Mouse (Mus musculus) splenic B cell, adult 2 months (primary cell): ENCODE data around the gene Hs3st2.

Experiments
- DNase-seq: peaks from one replicate; pipeline ENCODE4 v3.0.0-alpha.2; 2011; ENCODE audit warnings: low read depth, low spot score
- H3K27me3 ChIP-seq: 2 replicates; pipeline ENCODE4 v1.6.1; 2012; ENCODE audit warnings: mild to moderate bottlenecking, low read length, moderate library complexity, mixed read lengths; ENCODE audit not compliant: control insufficient read depth, poor library complexity, insufficient read depth, severe bottlenecking
- H3K36me3 ChIP-seq: 2 replicates; pipeline ENCODE4 v1.6.1; 2012; ENCODE audit warnings: mild to moderate bottlenecking, low read length, moderate library complexity, mixed read lengths; ENCODE audit not compliant: control insufficient read depth, poor library complexity, insufficient read depth, severe bottlenecking

Gene Hs3st2

DNA sequence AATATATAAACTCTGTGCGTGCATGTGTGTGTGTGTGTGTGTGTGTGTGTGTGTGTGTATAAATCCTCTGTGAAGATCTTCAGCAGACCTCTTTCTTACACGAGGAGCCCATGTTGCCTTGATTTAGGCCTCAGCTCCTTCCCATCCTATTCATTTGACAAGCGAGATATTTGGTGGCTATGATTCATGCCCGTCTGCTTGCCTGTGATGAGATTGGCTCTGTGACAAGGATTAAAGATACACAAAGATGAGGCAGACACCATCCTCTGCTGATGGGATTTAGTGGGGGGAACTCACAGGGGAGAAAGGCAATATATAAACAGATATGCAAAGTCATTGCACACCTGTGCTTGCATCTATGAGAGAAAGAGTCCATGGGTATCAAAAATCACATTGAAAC lies 92.9 kb downstream of the Hs3st2 start:
- no peak for DNase-seq
- Histone ChIP-seq H3K27me3 (no peaks in the 10 kb centered on the region), H3K36me3 (no peaks in the 10 kb centered on the region)

DNA sequence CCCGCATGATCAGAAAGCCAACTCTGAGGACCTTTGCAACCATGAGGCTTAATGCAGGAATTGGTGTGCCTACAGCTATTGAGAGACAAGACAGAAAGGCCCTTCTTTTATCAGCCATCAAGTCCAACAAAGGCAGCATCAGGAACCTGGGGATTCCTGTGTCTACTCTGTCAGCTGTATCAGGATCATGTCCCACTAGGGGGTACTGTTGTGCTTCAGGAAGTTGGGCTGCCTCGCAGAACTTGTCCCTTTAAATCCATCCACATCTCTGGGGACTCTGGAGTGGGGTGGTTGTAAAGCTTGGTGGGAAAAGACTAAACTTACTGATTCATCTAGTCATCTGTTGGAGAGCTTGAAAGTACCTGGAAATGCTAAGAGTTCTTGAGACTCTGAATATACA lies 93.6 kb downstream of the Hs3st2 start:
- no peaks in the 10 kb centered on the region for H3K27me3 ChIP-seq
- H3K36me3 ChIP-seq = no peaks in the 10 kb centered on the region
- peak; percentile 28 for DNase-seq

DNA sequence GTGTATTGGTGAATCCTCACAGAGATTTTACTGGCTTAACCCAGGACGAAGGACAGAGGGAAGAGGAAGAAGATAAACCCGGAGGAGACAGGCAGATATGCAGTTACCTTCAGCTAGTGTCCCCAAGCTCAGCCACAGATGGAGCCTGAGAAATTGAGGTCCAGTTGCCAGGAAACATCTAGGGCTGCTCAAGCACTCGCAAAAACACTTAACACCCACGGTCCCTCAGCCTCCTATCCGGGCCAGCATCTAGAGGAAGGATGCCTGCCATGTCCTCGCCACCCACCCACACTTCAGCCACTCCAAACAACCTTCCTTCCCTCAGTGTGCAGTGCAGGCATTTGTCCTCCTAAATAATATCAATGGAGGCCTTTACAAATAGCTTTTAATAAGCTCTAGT lies 95.6 kb downstream of the Hs3st2 start:
- Histone ChIP-seq H3K36me3 (no peaks in the 10 kb centered on the region), H3K27me3 (no peaks in the 10 kb centered on the region)
- no peak for DNase-seq

DNA sequence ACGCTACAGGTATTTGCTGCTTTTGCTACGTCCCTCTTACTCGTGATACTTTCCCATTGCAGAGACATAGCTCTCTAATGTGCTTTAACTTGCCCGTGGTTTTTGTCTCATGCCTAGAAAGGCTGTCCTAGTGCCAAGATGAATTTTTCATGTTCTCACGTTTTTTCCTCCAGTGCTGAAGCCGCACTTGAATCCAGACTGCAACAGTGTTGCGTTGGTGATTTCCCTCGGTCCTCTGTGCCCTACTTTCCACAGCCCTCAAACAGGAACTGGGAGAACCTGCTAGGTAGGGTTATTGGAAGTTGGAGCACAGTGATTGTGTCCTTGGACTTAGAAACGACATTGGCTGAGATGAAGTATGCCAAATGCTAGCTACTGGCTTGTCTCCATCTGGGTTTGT lies 97.7 kb downstream of the Hs3st2 start:
- Histone ChIP-seq H3K27me3 (no peaks in the 10 kb centered on the region), H3K36me3 (no peaks in the 10 kb centered on the region)
- DNase-seq = no peak

DNA sequence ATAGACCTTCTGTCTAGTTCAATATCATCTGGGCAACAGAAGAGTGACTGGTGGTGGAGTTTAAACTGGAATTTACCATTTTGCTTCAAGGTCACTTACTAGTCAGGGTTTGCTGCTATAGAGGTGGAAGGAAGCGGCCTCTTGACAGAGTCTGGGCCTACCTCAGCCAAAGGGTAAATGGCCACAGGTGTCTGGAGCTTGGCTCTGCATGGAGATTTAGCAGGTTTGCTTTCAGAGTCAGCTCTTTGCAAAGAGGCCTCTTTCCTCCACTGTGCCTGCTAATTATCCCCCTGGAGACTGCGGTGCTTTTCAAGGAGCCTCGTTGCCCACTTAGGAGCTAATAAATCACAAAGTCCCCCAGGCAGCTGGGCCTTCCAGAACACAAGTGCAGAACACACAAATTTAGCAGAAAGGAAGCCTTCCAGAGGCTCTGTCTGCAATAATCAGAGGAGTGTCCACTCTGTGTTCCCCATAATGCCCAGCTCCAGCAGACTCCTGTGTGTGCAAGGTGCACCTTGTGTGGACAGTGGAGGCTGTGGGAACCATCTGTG lies 99.9 kb downstream of the Hs3st2 start:
- no peaks in the 10 kb centered on the region for H3K27me3 ChIP-seq
- DNase-seq = no peak
- H3K36me3 ChIP-seq = no peaks in the 10 kb centered on the region

DNA sequence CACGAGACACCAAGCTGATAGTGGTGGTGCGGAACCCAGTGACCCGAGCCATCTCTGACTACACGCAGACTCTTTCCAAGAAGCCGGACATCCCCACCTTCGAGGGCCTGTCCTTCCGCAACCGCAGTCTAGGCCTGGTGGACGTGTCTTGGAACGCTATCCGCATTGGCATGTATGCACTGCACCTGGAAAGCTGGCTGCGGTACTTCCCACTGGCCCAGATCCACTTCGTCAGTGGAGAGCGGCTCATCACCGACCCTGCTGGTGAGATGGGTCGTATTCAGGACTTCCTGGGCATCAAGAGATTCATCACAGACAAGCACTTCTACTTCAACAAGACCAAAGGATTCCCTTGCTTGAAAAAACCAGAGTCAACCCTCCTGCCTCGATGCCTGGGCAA lies 108.9 kb downstream of the Hs3st2 start:
- Histone ChIP-seq H3K27me3 (no peaks in the 10 kb centered on the region), H3K36me3 (no peaks in the 10 kb centered on the region)
- no peak for DNase-seq

- Histone ChIP-seq H3K27me3 (no peaks in the 10 kb centered on the region), H3K36me3 (no peaks in the 10 kb centered on the region)
- DNase-seq = no peak
Observed at GRCm38 (mm10) chr7:121501666-121502065, 110.0 kb downstream of the Hs3st2 start.

DNA sequence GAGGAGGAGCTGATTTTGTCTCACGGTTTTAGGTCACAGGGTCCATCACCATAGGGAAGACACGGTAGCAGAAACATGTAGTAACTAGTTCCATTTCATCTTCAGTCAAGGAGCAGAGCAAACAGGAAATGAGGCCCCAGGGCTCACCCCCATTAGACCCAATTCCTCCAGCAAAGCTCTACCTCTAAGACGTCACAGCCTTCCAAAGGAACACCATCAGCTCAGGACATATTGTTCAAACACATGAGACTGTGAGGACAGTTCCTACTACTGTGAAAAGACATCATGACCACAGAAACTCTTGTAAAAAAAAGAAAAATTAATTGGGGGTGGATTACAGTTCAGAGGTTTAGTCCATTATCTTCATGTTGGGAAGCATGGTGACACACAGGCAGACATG lies 125.1 kb downstream of the Hs3st2 start:
- Histone ChIP-seq H3K27me3 (no peaks in the 10 kb centered on the region), H3K36me3 (no peaks in the 10 kb centered on the region)
- no peak for DNase-seq

GRCm38 (mm10) chr7:121517165-121517591 lies 125.5 kb downstream of the Hs3st2 start:
- no peaks in the 10 kb centered on the region for H3K27me3 ChIP-seq
- no peak for DNase-seq
- H3K36me3 ChIP-seq = no peaks in the 10 kb centered on the region

GRCm38 (mm10) chr7:121522125-121522524 lies 130.5 kb downstream of the Hs3st2 start:
- H3K27me3 ChIP-seq = no peaks in the 10 kb centered on the region
- no peaks in the 10 kb centered on the region for H3K36me3 ChIP-seq
- DNase-seq = no peak

DNA sequence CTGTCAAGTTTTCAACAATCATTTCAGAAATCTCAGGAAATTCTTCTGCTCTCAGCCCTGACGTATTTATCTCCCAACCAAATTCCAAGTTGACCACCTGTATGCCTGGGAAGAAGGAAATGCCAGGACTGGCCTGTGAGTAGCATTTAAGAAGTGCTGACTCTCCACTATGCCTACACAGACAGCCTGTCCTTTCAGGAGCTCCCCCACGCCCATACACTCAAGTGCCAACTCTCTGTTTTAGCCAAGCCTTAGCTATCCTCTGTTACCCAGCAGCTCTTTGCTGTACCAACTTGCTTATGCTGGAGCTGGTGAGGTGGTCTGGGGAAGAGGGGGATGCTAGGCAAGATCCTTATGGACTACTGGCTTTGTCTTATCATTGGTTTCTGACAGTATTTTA lies 137.4 kb downstream of the Hs3st2 start:
- H3K36me3 ChIP-seq = no peaks in the 10 kb centered on the region
- no peaks in the 10 kb centered on the region for H3K27me3 ChIP-seq
- DNase-seq = no peak

- H3K36me3 ChIP-seq = no peaks in the 10 kb centered on the region
- no peak for DNase-seq
- H3K27me3 ChIP-seq = no peaks in the 10 kb centered on the region
Observed at GRCm38 (mm10) chr7:121533639-121534038, 142.0 kb downstream of the Hs3st2 start.

DNA sequence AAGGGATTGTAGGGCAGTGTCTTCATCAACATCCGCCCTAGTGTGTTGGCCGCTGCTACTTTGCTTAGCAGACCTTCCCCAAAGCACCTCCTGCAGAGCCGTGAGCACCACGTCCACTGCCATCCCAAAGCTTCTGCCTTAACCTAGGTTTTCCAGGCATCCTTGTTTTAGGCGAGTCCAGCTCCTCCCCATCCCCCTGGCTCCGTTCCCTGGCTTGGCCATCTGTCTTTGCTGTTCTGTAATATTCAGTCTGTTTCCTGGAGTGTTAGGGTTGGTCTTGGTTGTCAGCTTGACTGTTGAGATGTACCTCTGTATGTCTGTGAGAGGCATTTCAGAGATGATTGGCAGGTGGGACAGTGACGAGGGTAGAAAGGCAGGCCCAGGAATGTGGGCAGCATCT lies 142.7 kb downstream of the Hs3st2 start:
- H3K36me3 ChIP-seq = no peaks in the 10 kb centered on the region
- DNase-seq = no peak

GRCm38 (mm10) chr7:121535987-121536386 lies 144.3 kb downstream of the Hs3st2 start:
- H3K27me3 ChIP-seq = no peaks in the 10 kb centered on the region
- DNase-seq = no peak
- no peaks in the 10 kb centered on the region for H3K36me3 ChIP-seq

More for the DNA sequence above, 142.7 kb downstream of the Hs3st2 start:
- H3K27me3 ChIP-seq = no peaks in the 10 kb centered on the region

DNA sequence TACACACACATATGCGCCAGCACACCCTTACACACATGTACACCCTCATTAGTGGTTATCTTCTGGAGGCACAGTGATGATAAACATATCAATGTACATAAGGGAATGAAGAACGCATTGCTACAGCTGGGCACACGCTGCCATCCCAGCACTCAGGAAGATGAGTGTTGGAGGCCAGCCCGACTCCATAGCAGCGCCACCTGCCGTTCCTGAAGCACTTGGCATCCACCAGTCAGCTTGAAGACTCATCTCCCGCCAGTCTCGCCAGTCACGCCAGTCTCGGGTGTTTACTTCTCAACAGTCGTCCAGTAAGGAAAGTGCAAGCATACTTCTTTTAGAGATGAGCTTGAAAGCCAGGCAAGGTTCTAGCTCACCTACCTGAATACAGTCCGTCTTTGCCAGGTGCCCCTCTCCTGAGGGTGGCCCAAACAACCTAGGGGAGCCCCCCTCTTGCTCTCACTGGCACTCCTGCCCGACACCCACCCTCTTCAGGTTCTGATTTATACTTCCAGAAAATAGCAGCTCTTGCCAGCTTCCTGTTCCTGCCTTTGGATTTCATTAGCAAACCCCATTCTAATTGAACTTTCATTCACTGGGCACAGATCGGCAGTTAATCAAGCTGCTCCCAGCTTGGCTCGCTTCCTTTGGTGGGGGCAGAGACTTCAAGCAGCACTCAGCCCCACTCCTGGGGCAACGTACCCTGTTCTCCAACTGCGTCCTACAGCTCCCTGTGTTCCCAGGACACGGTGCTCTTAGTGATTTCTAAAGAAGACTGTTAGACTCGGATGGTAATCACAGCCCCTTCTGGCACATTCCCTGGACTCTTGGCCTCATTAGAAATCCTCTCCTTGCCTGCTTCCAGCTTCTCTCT lies 148.0 kb downstream of the Hs3st2 start:
- no peaks in the 10 kb centered on the region for H3K36me3 ChIP-seq
- no peaks in the 10 kb centered on the region for H3K27me3 ChIP-seq
- DNase-seq = peak; percentile 4
